Mouse (Mus musculus) layer of hippocampus, adult 2 months (tissue): ENCODE data around the gene Hmgb4. TPM values are rescaled to one million over a fixed set of nuclear protein-coding genes. Genes with fewer than 3 reads are reported as not detected.
A peak's percentile ranks its signal among the peaks of the same experiment; 100 is the strongest.

Source experiments
- DNase-seq, 2 experiments: peaks; one replicate each; pipeline ENCODE4 v3.0.0; 2022; ENCODE audit warnings: low spot score in 2 of 2
- H3K27ac ChIP-seq: fragments of 200-600 bp; 2 replicates; pipeline ENCODE4 v1.8.1; 2022
- H3K4me3 ChIP-seq: fragments of 200-600 bp; 2 replicates; pipeline ENCODE4 v1.8.1; 2022; ENCODE audit warnings: mild to moderate bottlenecking
- CTCF ChIP-seq: fragments of 200-600 bp; conservative IDR thresholded peaks from 2 replicates; pipeline ENCODE4 v1.8.1; 2022; ENCODE audit warnings: antibody characterized with exemption, mild to moderate bottlenecking, moderate library complexity
- total RNA-seq, 2 experiments: library from RNA; stranded (reverse); gene quantifications; 2 replicates each; pipeline ENCODE4 v1.2.3; 2021

Gene Hmgb4
- total RNA-seq, 2 experiments from 2014 or later, result not detected

DNA sequence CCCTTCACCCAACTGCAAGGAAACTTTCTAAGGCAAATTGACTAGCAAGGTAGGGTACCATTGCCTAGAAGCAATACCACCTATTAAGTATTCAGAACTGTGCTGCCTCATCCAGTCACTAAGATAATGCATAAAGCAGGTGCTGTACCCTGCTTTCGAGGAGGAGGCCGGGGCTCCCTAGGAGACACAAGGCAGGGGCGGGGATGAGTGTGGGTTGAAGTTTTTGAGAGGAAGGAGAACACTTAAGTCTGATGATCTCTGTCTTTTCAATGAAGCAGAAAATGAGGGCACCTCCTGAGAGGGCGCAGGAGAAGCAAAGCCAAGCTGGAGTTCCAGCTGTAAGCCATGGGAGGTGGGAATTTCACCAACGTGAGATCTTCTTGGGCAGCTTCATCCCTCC is 1.5 kb downstream of the Hmgb4 start:
- H3K4me3 ChIP-seq, result no peak overlapping the region
- H3K27ac ChIP-seq, result no peak overlapping the region
- TF ChIP-seq CTCF, result no peak
- no peak for DNase-seq

DNA sequence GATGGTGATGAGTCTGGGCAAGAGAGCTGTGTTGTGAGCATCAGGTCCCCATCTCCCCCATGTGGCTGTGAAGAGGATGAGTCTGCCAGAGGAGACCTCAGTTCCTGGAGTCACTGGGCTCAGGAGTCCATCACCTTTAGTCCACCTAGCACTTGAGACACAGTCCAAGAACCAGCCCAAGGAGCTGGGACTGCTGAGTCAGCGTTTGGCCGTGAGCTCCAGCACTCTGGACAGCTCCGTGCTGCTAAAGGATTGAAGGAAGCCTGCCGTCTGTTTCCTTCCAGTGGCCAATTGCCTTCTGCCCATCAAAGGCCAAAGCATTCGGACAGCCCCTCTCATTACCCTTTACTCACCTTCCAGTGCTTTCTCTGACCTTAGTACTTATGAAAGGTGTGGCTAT is 12.1 kb downstream of the Hmgb4 start:
- no peak for DNase-seq
- H3K27ac ChIP-seq, result no peak overlapping the region
- no peak; the same call in 1 of the 2 replicates for TF ChIP-seq CTCF
- no peak overlapping the region for H3K4me3 ChIP-seq

DNA sequence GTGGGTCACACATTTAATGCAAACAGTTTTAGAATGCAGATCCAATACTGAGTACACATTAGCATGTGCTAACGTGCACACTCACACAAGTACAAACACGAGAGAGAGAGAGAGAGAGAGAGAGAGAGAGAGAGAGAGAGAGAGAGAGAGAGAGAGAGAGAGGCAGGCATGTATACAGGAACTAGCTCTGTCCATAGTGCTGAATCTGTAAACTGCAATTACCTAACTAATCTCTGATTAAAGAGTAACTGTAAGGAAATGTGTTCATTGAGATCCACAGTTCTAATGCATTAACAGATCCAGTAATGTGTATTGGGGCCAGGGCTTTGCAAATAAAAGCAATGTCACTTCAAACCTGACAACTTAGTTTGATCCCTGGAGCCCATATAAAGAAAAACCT is 15.6 kb downstream of the Hmgb4 start:
- TF ChIP-seq CTCF, result no peak
- no peak overlapping the region for H3K4me3 ChIP-seq
- no peak overlapping the region for H3K27ac ChIP-seq

DNA sequence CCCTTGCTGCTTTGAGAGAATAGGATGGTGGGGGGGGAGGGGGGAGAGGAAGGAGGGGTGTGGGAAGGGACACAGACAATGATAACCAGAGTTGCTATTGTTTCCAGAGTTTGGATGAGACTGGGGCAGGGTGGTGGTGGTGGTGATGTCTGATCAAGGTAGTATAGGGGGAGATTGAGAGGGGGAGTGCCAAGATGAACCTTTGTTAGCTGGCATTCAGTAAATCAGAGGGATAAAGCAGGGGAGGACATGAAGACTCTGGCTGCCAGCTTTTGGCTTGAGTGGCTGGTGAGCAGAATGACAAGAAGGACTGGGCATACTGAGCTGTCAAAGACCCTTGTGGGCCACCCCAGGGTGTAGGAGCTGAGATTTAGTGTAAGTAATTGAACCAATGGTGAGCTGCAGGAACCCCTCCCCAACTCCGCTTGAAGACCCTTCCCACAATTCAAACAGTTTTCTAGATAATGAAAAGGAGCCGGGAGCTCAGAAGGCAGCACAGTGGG is 18.9 kb downstream of the Hmgb4 start:
- Histone ChIP-seq H3K4me3 (no peak overlapping the region), H3K27ac (no peak overlapping the region)
- no peak for DNase-seq
- TF ChIP-seq CTCF, result no peak

More for the DNA sequence above, 15.6 kb downstream of the Hmgb4 start:
- DNase-seq, result no peak

DNA sequence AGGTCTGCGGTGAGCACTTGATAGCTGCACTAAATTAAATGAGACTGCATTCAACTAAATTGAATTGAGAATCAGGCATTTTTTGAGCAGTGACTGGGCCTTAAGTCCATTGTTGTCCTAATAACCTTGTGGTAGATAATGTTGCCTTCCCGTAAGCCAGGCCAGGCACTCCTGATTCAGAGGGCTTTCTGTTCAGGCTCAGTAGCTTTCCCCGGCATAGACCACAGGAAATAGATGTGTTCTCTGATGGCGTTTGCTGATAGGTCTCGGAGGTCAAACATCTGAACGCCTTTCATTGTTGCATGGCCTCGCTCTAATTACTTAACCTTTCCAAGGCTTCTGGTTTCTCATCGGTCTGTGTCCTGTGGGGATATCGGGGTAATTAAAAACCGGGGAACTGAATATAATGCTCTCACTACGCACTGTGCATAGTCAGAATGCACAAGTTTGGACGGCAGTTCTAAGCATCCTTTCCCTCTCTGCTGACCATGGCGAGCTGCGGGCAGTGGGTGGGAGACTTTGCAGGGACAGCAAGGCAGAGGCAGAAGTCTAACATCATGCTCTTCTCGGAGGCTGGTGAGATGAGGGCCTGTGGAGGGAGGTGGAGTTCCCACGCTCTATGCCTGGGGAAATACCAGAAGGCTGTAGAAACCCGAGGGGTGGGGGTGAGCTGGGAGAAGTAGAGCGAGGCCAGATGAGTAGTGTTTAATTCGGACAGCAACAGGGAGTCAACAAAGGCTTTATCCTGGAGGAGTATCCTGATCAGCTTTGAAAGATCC is 19.5 kb downstream of the Hmgb4 start:
- no peak for DNase-seq
- Histone ChIP-seq H3K4me3 (no peak overlapping the region), H3K27ac (no peak overlapping the region)
- TF ChIP-seq CTCF, result no peak

DNA sequence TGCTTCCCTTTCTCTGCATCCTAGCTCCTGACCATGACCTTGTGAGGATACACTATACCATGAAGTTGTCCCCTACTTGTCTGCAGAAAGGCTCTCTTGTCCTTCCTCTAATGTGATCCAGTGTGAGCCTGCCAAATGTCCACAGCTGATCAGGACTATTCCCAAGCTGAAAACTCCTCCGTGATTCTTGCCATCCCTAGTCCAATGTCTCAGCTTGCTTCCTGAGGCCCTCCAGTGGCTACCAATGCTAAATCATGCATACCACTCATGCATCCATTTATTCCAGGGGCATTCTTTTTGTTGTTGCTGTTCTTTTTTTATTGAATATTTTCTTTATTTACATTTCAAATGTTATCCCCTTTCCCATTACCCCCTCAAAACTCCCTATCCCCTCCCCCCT is 21.6 kb downstream of the Hmgb4 start:
- DNase-seq, result peak in 1 of 2 experiments; percentile 15
- Histone ChIP-seq H3K4me3 (no peak overlapping the region), H3K27ac (no peak overlapping the region)
- TF ChIP-seq CTCF, result peak; percentile 69

DNA sequence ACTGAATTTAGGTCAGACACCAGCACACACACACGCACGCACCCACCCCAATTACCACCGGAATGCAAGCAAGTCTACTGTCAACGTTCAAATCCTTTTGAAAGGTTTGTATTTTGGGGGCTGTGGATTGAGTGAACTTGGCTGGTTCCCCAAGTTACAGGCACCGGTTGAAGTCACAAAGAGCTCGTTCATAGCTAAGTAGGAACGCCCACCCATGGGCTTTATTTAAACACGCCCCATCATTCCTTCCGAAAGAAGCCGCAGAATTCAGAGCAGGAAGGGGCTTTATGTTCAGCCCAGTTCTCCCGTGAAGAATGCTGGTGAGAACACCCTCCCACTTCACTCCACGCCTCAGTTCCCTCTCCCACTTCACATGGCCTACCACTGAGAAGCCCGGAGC is 27.3 kb downstream of the Hmgb4 start:
- no peak for DNase-seq
- Histone ChIP-seq H3K27ac (no peak overlapping the region), H3K4me3 (no peak overlapping the region)
- no peak for TF ChIP-seq CTCF

DNA sequence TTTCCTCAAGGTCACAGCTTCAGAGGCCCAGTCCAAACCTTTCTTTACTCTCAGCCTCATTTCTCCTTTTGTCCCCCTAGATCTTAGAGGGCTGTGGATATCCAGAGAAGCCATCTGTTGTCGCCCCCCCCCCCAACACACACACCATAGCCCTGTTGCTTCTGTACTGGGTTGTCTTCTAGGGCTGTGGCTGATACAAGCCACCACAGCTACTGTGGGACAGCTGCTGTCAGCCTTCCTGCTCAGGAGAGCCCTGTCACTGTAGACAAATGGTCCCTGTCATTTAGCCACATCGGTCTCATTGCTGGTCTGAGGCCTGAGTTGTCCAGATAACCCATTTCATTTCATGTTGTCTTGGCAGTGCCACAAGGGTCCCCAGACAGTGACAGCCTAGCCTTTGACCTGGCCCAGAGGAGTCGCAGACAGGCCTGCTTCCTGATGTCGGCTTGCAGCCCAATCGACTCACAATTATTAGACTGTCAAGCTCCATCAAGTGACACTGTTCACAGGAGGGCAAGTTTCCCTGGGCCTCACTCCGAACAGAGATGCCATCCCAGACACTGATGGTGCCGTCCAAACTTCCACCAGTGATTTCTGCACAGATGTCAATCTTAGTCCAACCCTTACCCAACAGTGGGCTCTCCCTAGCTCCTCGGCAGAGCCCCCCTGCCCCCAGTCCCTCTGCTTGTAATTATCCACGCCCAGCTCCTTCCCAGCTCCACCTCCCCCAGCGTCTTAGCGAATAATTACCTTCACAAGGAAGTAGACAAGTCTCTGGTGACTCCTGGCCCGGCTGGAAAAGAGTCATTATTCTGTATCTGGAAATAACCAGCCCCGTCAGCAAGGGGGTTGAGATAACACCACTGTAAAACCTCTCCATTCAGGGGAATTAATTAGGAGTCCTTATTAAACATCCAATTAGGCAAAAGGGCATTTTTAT is 33.1 kb downstream of the Hmgb4 start:
- no peak overlapping the region for H3K4me3 ChIP-seq
- no peak overlapping the region for H3K27ac ChIP-seq
- DNase-seq, result no peak
- no peak for TF ChIP-seq CTCF

DNA sequence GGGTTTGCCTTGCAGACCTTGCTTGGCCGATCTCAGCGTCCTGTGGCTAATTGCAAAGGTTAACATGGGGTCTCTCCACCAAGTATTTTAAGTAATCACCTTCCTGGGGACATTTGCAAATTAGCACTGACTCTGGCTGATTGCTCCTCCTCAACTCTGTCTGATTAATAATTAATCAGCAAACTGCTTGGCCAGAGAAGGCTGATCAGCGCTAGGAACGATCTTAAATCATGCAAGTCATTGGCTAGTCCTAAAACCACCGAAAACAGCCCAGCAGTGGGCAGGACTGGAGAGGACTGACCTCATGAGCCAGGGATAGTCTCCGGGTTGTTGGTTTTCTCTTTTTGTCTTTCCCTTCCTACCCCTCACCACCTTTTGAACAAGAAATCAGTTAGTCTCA is 36.3 kb downstream of the Hmgb4 start:
- no peak for DNase-seq
- no peak for TF ChIP-seq CTCF

DNA sequence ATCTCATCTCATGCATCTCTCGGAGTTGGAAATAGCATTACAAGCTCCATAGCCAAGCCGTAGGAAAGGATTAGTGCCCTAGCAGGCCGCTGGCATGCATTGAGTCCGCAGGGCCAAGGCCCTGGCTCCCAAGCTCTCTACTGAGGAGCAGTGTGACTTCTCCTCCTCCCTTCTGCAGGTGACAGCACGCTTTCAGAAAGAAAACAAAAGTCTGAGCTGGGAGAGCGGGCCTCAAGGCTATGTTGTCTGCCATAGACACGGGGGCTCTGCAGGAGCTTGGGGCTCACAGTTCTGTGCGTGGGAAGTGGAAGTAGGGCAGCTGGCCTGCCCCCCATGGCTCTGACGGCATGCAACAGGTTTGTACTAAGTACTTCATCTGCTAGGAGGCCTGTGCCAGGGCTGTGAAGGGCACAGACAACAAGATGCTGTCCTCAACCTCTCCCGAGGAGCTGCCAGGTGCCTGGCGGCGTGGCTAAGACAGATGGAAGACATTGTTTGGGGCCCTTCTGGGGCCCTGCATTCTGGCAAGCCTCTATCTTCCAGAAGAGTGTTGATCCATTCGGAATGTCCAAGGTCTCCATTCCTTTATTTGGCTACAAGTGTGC is 42.7 kb downstream of the Hmgb4 start:
- Histone ChIP-seq H3K27ac (peak overlapping the region; percentile 44; the same call in 1 of the 2 replicates), H3K4me3 (no peak overlapping the region)
- peak in 1 of 2 experiments; percentile 21 for DNase-seq
- no peak for TF ChIP-seq CTCF

More for the DNA sequence above, 36.3 kb downstream of the Hmgb4 start:
- Histone ChIP-seq H3K27ac (no peak overlapping the region), H3K4me3 (no peak overlapping the region)
